ENCODE assay signal across 17 mouse cellular contexts in the genomic region with DNA sequence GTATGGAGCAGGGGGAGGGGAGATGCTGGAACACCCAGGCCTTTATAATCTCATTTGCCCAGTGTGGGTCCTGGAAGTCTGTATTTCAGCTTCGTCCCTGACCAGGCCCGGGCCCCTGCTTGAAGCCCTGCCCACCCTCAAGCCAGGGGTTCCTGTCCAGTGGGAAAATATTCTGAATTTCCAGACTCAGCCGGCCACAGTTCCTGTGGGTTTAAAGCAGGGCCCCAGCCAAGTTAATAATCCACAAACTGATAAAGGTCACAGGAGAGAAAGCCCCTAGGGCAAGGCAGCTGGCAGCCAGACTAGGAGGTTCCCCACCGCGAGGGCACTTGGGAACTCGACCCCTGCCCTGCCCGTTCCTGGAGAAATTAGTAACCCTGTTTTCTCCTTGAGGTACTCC. TPM values are rescaled to one million over a fixed set of nuclear protein-coding genes. Genes with fewer than 3 reads are reported as not detected.
DNase-seq lines count a peak whose midpoint lies in the region; ATAC-seq and TF ChIP-seq lines count a peak whose summit lies in the region.
"Had no signal": no experiment of that assay in that cellular context is flagged by ENCODE, and none has a peak within 500 bp of the region (broad histone marks: within the 10 kb centered on the region; RNA-seq: fewer than 3 reads in every experiment).

No protein-coding gene starts in this region.

- H3K9ac ChIP-seq in kidney, postnatal 0 days (ENCODE audit: low read depth, low read length): no peak overlapping the region
- no peak overlapping the region for H3K9ac ChIP-seq in liver, embryonic 12.5 days
- no peak overlapping the region for H3K9ac ChIP-seq in forebrain, embryonic 14.5 days (ENCODE audit: low read length)

- H3K36me3 ChIP-seq in heart, embryonic 10.5 days: no peaks in the 10 kb centered on the region
- H3K36me3 ChIP-seq in kidney, postnatal 0 days (ENCODE audit: insufficient read depth, low read length): no peaks in the 10 kb centered on the region
- no peaks in the 10 kb centered on the region for H3K36me3 ChIP-seq in liver, embryonic 12.5 days
- H3K36me3 ChIP-seq in forebrain, embryonic 14.5 days (ENCODE audit: control insufficient read depth, insufficient read depth, low read length): no peaks in the 10 kb centered on the region

- 0 out of 2 replicates have a peak, but pooled peaks cover 13% of the 10 kb centered on the region for H3K27me3 ChIP-seq in heart, embryonic 10.5 days (ENCODE audit: insufficient read depth, poor library complexity, severe bottlenecking)
- no peaks in the 10 kb centered on the region for H3K27me3 ChIP-seq in kidney, postnatal 0 days (ENCODE audit: insufficient read depth, low read length)
- H3K27me3 ChIP-seq in liver, embryonic 12.5 days (replicated peaks): peaks cover 25% of the 10 kb centered on the region; the same call in 1 of the 2 replicates
- no peaks in the 10 kb centered on the region for H3K27me3 ChIP-seq in forebrain, embryonic 14.5 days (replicated peaks; ENCODE audit: control insufficient read depth, insufficient read depth, low read length)

- H3K4me1 ChIP-seq in heart, embryonic 10.5 days: peaks cover 43% of the 10 kb centered on the region
- peaks cover 2% of the 10 kb centered on the region; the same call in 1 of the 2 replicates for H3K4me1 ChIP-seq in kidney, postnatal 0 days (replicated peaks; ENCODE audit: insufficient read depth, low read length)
- peaks cover 13% of the 10 kb centered on the region; the same call in 1 of the 2 replicates for H3K4me1 ChIP-seq in liver, embryonic 12.5 days
- no peaks in the 10 kb centered on the region for H3K4me1 ChIP-seq in forebrain, embryonic 14.5 days (ENCODE audit: control insufficient read depth, insufficient read depth, low read length)

- no peak overlapping the region for H3K4me3 ChIP-seq in heart, embryonic 10.5 days
- H3K4me3 ChIP-seq in kidney, postnatal 0 days (replicated peaks; ENCODE audit: low read depth, low read length): no peak overlapping the region
- no peak overlapping the region for H3K4me3 ChIP-seq in liver, embryonic 12.5 days
- H3K4me3 ChIP-seq in forebrain, embryonic 14.5 days (ENCODE audit: low read depth, low read length): no peak overlapping the region

- intact Hi-C loops in heart, postnatal 36 days (cut with DNase I): no loop called here

- peak; percentile 59 for ATAC-seq in kidney, postnatal 0 days (replicated peaks; ENCODE audit: low FRiP score, low read depth)
- ATAC-seq in liver, embryonic 12.5 days: no peak; the same call in 1 of the 2 replicates
- no peak for ATAC-seq in forebrain, embryonic 14.5 days

- TF ChIP-seq CTCF in kidney, postnatal 0 days (IDR thresholded peaks at IDR 0.05; ENCODE audit: low read depth): no peak

- WGBS in heart, embryonic 10.5 days: 65% methylated on average over 7 of the region's 7 CpGs
- WGBS in kidney, postnatal 0 days: 46% methylated on average over 7 of the region's 7 CpGs
- WGBS in liver, embryonic 12.5 days (ENCODE audit: insufficient replicate concordance): 55% methylated on average over 7 of the region's 7 CpGs
- WGBS in forebrain, embryonic 14.5 days: 69% methylated on average over 7 of the region's 7 CpGs

- H3K27ac ChIP-seq in heart, embryonic 10.5 days: 0 out of 2 replicates have a peak overlapping the region, but pooled peaks have one; percentile 32
- H3K27ac ChIP-seq in kidney, postnatal 0 days: peak overlapping the region; percentile 89
- H3K27ac ChIP-seq in liver, embryonic 12.5 days: peak overlapping the region; percentile 45
- H3K27ac ChIP-seq in forebrain, embryonic 14.5 days (ENCODE audit: low read depth, low read length): no peak overlapping the region

- H3K9me3 ChIP-seq in heart, embryonic 10.5 days: no peaks in the 10 kb centered on the region
- no peaks in the 10 kb centered on the region for H3K9me3 ChIP-seq in kidney, postnatal 0 days (replicated peaks; ENCODE audit: low read length)
- H3K9me3 ChIP-seq in liver, embryonic 12.5 days (replicated peaks): no peaks in the 10 kb centered on the region
- no peaks in the 10 kb centered on the region for H3K9me3 ChIP-seq in forebrain, embryonic 14.5 days (replicated peaks; ENCODE audit: control insufficient read depth, low read length)

- H3K4me2 ChIP-seq in kidney, postnatal 0 days (ENCODE audit: low read length): no peak overlapping the region
- no peak overlapping the region for H3K4me2 ChIP-seq in liver, embryonic 12.5 days
- H3K4me2 ChIP-seq in forebrain, embryonic 14.5 days (ENCODE audit: low read length): no peak overlapping the region

- DNase-seq in heart, embryonic 10.5 days (ENCODE audit: low spot score): no peak
- no peak for DNase-seq in heart, postnatal 36 days
- DNase-seq in kidney, postnatal 0 days (ENCODE audit: low spot score): peak; percentile 50
- no peak for DNase-seq in adrenal gland, adult 8-10 months
- no peak for DNase-seq in thymus, postnatal 10 days (ENCODE audit: low spot score in 2 of 2)
- no peak for DNase-seq in forebrain, embryonic 14.5 days (ENCODE audit: low spot score)
- DNase-seq in adrenal gland, adult 2 months: no peak
- DNase-seq: cerebellum, adult 9-10 months; heart, adult 18-20 months; layer of hippocampus, postnatal 36 days; thymus, adult 2 months had no signal

RNA-seq across cellular contexts. Expression of gene Trim80, which starts 8.7 kb away (rescaled TPM):
- 0.19 and 0.23 TPM in 2 replicates for polyA plus RNA-seq in heart, embryonic 10.5 days (2016; fragmentation: Nextera tagmentation; extraction: Ambion mirVana)
- not detected for total RNA-seq in heart, postnatal 36 days (2021)
- 0.13 and 0.49 TPM in 2 replicates for polyA plus RNA-seq in kidney, postnatal 0 days (2015; fragmentation: Nextera tagmentation; extraction: Ambion mirVana)
- 0.18 and 0.22 TPM in 2 replicates for polyA plus RNA-seq in liver, embryonic 12.5 days (2016; fragmentation: Nextera tagmentation; extraction: Ambion mirVana)
- total RNA-seq in adrenal gland, adult 8-10 months (2022): not detected
- polyA plus RNA-seq in forebrain, embryonic 14.5 days (2014; fragmentation: Nextera tagmentation; extraction: Ambion mirVana): not detected in 2 replicates
- under 1 TPM; 0.14 to 0.52 TPM for total RNA-seq in adrenal gland, adult 2 months (2021)
- polyA plus RNA-seq in adrenal gland, adult 2 months (2012; rRNA removed): 0.55 and 0.59 TPM in 2 replicates
- total RNA-seq: heart, adult 18-20 months; heart, postnatal 10 days; layer of hippocampus, postnatal 36 days; neutrophil, adult 5-6 weeks had no signal
- polyA plus RNA-seq: limb, embryonic 11.5 days; lung, embryonic 16.5 days had no signal

RNA-seq across cellular contexts. Expression of gene Slc16a5, which starts 13.3 kb away (rescaled TPM):
- polyA plus RNA-seq in heart, embryonic 10.5 days (2016; fragmentation: Nextera tagmentation; extraction: Ambion mirVana): 0.33 and 0.36 TPM in 2 replicates
- not detected for total RNA-seq in heart, postnatal 36 days (2021)
- 47.7 and 51.1 TPM in 2 replicates for polyA plus RNA-seq in kidney, postnatal 0 days (2015; fragmentation: Nextera tagmentation; extraction: Ambion mirVana)
- polyA plus RNA-seq in liver, embryonic 12.5 days (2016; fragmentation: Nextera tagmentation; extraction: Ambion mirVana): 0.08 and 0.10 TPM in 2 replicates
- total RNA-seq in adrenal gland, adult 8-10 months (2022): under 1 TPM in 1 of 4 experiments, not detected in 3; 0.21 TPM
- 0.12 TPM in 1 of 2 replicates, not detected in the other for polyA plus RNA-seq in forebrain, embryonic 14.5 days (2014; fragmentation: Nextera tagmentation; extraction: Ambion mirVana)
- under 1 TPM in 1 of 2 experiments, not detected in 1; 0.26 TPM for total RNA-seq in adrenal gland, adult 2 months (2021)
- 0.32 TPM in 1 of 2 replicates, not detected in the other for polyA plus RNA-seq in adrenal gland, adult 2 months (2012; rRNA removed)
- total RNA-seq: adrenal gland, adult 18-20 months; layer of hippocampus, postnatal 36 days had no signal

RNA-seq across cellular contexts. Expression of gene Armc7, which starts 26.5 kb away (rescaled TPM):
- polyA plus RNA-seq in heart, embryonic 10.5 days (2016; fragmentation: Nextera tagmentation; extraction: Ambion mirVana): 5.4 and 7.6 TPM in 2 replicates
- 1 to 10 TPM; 1.5 to 2.4 TPM for total RNA-seq in heart, postnatal 36 days (2021)
- polyA plus RNA-seq in kidney, postnatal 0 days (2015; fragmentation: Nextera tagmentation; extraction: Ambion mirVana): 6.9 and 8.3 TPM in 2 replicates
- polyA plus RNA-seq in liver, embryonic 12.5 days (2016; fragmentation: Nextera tagmentation; extraction: Ambion mirVana): 4.0 and 4.2 TPM in 2 replicates
- total RNA-seq in adrenal gland, adult 8-10 months (2022): 10 to 100 TPM in 3 of 4 experiments, 1 to 10 TPM in 1; 8.6 to 11.7 (median 11.2) TPM
- polyA plus RNA-seq in forebrain, embryonic 14.5 days (2014; fragmentation: Nextera tagmentation; extraction: Ambion mirVana): 11.5 and 14.6 TPM in 2 replicates
- 10 to 100 TPM in 1 of 2 experiments, 1 to 10 TPM in 1; 6.3 to 11.5 TPM for total RNA-seq in adrenal gland, adult 2 months (2021)
- 17.1 and 17.8 TPM in 2 replicates for polyA plus RNA-seq in adrenal gland, adult 2 months (2012; rRNA removed)

RNA-seq across cellular contexts. Expression of gene Kctd2, which starts 29.1 kb away (rescaled TPM):
- polyA plus RNA-seq in heart, embryonic 10.5 days (2016; fragmentation: Nextera tagmentation; extraction: Ambion mirVana): 12.3 and 13.3 TPM in 2 replicates
- total RNA-seq in heart, postnatal 36 days (2021): 10 to 100 TPM; 27.9 to 28.3 TPM
- polyA plus RNA-seq in kidney, postnatal 0 days (2015; fragmentation: Nextera tagmentation; extraction: Ambion mirVana): 19.8 and 22.2 TPM in 2 replicates
- 8.6 and 9.3 TPM in 2 replicates for polyA plus RNA-seq in liver, embryonic 12.5 days (2016; fragmentation: Nextera tagmentation; extraction: Ambion mirVana)
- total RNA-seq in adrenal gland, adult 8-10 months (2022): 10 to 100 TPM; 53.5 to 97.0 (median 65.5) TPM
- polyA plus RNA-seq in forebrain, embryonic 14.5 days (2014; fragmentation: Nextera tagmentation; extraction: Ambion mirVana): 17.8 and 17.9 TPM in 2 replicates
- total RNA-seq in adrenal gland, adult 2 months (2021): 10 to 100 TPM; 52.1 to 72.0 TPM
- 62.9 and 80.0 TPM in 2 replicates for polyA plus RNA-seq in adrenal gland, adult 2 months (2012; rRNA removed)

RNA-seq across cellular contexts. Expression of gene Atp5h, which starts 29.2 kb away (rescaled TPM):
- 1,131 and 1,417 TPM in 2 replicates for polyA plus RNA-seq in heart, embryonic 10.5 days (2016; fragmentation: Nextera tagmentation; extraction: Ambion mirVana)
- total RNA-seq in heart, postnatal 36 days (2021): 1,000 to 10,000 TPM; 2,281 to 2,357 TPM
- polyA plus RNA-seq in kidney, postnatal 0 days (2015; fragmentation: Nextera tagmentation; extraction: Ambion mirVana): 1,541 and 1,578 TPM in 2 replicates
- 624 and 630 TPM in 2 replicates for polyA plus RNA-seq in liver, embryonic 12.5 days (2016; fragmentation: Nextera tagmentation; extraction: Ambion mirVana)
- total RNA-seq in adrenal gland, adult 8-10 months (2022): 100 to 1,000 TPM; 440 to 566 (median 519) TPM
- polyA plus RNA-seq in forebrain, embryonic 14.5 days (2014; fragmentation: Nextera tagmentation; extraction: Ambion mirVana): 768 and 904 TPM in 2 replicates
- total RNA-seq in adrenal gland, adult 2 months (2021): 100 to 1,000 TPM; 734 to 761 TPM
- 14.2 and 14.9 TPM in 2 replicates for polyA plus RNA-seq in adrenal gland, adult 2 months (2012; rRNA removed)

Comparison
In these comparisons a context has a peak if more than half of its experiments do, and no peak if none do; other contexts are left out.
1. RNA of gene Slc16a5, which starts 13.3 kb away (polyA plus RNA-seq): 47.7 to 51.1 TPM in kidney, postnatal 0 days; 0.33 to 0.36 TPM in heart, embryonic 10.5 days, 0.08 to 0.10 TPM in liver, embryonic 12.5 days, 0.12 TPM in forebrain, embryonic 14.5 days and 0.32 TPM in adrenal gland, adult 2 months; every median in the first group is over 10 times any median in the second.